Mouse (Mus musculus) lung, embryonic 14.5 days (tissue): ENCODE results near the gene Nudt5. TPM values are rescaled to one million over a fixed set of nuclear protein-coding genes. Genes with fewer than 3 reads are reported as not detected.
A peak's percentile ranks its signal among the peaks of the same experiment; 100 is the strongest.

Experiments used
- ATAC-seq: fragments of 200-750 bp; cut with Nextera tagmentation; 2 replicates; pipeline ENCODE4 v1.8.0; 2017; ENCODE audit warnings: mild to moderate bottlenecking, moderate TSS enrichment, moderate library complexity; ENCODE audit not compliant: insufficient read depth
- DNase-seq: peaks from one replicate; pipeline ENCODE4 v3.0.0-alpha.2; 2015
- H3K27ac ChIP-seq: fragments of 300-500 bp; sonication (generic); 2 replicates; pipeline ENCODE4 v1.5.1; 2014; ENCODE audit warnings: low read depth, mild to moderate bottlenecking, moderate library complexity
- H3K27me3 ChIP-seq: fragments of 300-500 bp; sonication (generic); 2 replicates; pipeline ENCODE4 v1.6.1; 2014; ENCODE audit warnings: low read length, control low read depth; ENCODE audit not compliant: insufficient read depth
- H3K36me3 ChIP-seq: fragments of 300-500 bp; sonication (generic); 2 replicates; pipeline ENCODE4 v1.6.1; 2014; ENCODE audit warnings: control low read depth; ENCODE audit not compliant: insufficient read depth
- H3K4me1 ChIP-seq: fragments of 300-500 bp; sonication (generic); 2 replicates; pipeline ENCODE4 v1.6.1; 2014; ENCODE audit warnings: antibody characterized with exemption, control low read depth; ENCODE audit not compliant: insufficient read depth
- H3K4me2 ChIP-seq: fragments of 300-500 bp; sonication (generic); 2 replicates; pipeline ENCODE4 v1.6.1; 2014; ENCODE audit warnings: mild to moderate bottlenecking
- H3K4me3 ChIP-seq: fragments of 300-500 bp; sonication (generic); 2 replicates; pipeline ENCODE4 v1.5.1; 2014; ENCODE audit warnings: low read depth, low read length
- H3K9ac ChIP-seq: fragments of 300-500 bp; sonication (generic); 2 replicates; pipeline ENCODE4 v1.6.1; 2014
- H3K9me3 ChIP-seq: fragments of 300-500 bp; sonication (generic); 2 replicates; pipeline ENCODE4 v1.6.1; 2016; ENCODE audit warnings: low read depth, low read length, control low read depth
- CTCF ChIP-seq: IDR thresholded peaks from 2 replicates; pipeline ENCODE4 v1.5.1; 2016; ENCODE audit warnings: antibody characterized with exemption, low read depth
- WGBS: fragments of 180-500 bp; shearing (Covaris S2); extraction: QIAGEN DNeasy Blood & Tissue Kit; methylation state at CpG from one replicate; pipeline ENCODE4 v1.1.7; 2014; 5-methylcytosine and 5-hydroxymethylcytosine counted together
- polyA plus RNA-seq: library from polyadenylated mRNA; unstranded; fragments of >200 nt; fragmentation: Nextera tagmentation; extraction: Ambion mirVana; gene quantifications from 2 replicates; pipeline ENCODE4 v1.2.1, GENCODE M21; 2014

The Nudt5 gene
- polyA plus RNA-seq, 1 experiment from 2014 or later: 83.9 TPM

DNA sequence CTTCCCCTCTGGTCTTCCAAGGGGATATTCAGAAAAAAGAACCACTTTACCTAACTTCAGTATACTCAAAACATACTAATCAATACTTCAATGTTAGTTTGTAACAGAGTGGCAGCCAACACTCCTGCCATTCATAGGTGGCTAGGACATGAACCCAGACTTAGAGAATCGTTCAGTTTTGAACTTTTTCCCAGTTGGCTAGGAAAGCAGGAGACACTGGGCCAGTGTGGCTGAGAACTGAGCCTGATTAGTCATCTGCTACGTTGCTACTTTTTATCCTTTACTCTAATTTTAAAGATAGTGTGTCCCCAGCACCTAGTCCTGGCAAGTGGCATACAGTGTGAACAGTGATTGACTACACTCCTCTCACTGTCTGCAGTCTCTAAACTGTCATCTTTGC lies 22.9 kb downstream of the Nudt5 start:
- DNase-seq (no peak), ATAC-seq (no peak)
- 87% methylated on average over 2 of the region's 2 CpGs for WGBS
- TF ChIP-seq CTCF: no peak
- Histone ChIP-seq H3K9ac (no peak overlapping the region), H3K27me3 (no peaks in the 10 kb centered on the region), H3K36me3 (peaks cover 71% of the 10 kb centered on the region), H3K27ac (no peak overlapping the region), H3K4me1 (no peaks in the 10 kb centered on the region), H3K4me2 (no peak overlapping the region), H3K4me3 (no peak overlapping the region), H3K9me3 (no peaks in the 10 kb centered on the region)

- WGBS: 91% methylated on average over 5 of the region's 5 CpGs
- Histone ChIP-seq H3K4me3 (no peak overlapping the region), H3K9ac (no peak overlapping the region), H3K27ac (no peak overlapping the region), H3K4me2 (no peak overlapping the region), H3K36me3 (peaks cover 76% of the 10 kb centered on the region), H3K27me3 (no peaks in the 10 kb centered on the region), H3K4me1 (no peaks in the 10 kb centered on the region), H3K9me3 (no peaks in the 10 kb centered on the region)
- TF ChIP-seq CTCF: no peak
- DNase-seq (no peak), ATAC-seq (no peak)
These were observed 24.9 kb downstream of the Nudt5 start for GRCm38 (mm10) chr2:5869746-5870145.

DNA sequence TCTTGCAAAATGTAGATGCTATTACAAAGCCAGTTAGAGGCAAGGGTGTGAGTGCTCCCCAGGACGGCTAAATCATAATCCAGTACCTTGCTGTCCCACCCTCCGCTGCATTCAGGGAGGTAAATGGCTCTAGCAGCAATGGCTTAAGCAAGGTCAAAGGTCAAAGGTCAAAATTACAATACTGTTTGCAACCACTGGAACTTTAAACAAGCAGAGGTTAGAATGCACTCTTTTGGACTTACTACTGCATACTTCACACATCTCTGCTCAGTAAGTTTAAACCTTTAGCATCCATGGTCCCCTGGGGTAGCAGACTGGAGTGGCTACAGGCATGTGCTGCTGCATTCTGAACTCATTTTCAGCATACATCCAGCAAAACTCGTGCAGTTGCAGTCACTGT lies 32.6 kb downstream of the Nudt5 start:
- Histone ChIP-seq H3K27me3 (no peaks in the 10 kb centered on the region), H3K9me3 (no peaks in the 10 kb centered on the region), H3K4me3 (no peak overlapping the region), H3K4me1 (no peaks in the 10 kb centered on the region), H3K36me3 (peaks cover 85% of the 10 kb centered on the region), H3K27ac (no peak overlapping the region), H3K4me2 (no peak overlapping the region), H3K9ac (no peak overlapping the region)
- ATAC-seq (no peak), DNase-seq (peak; percentile 2)
- WGBS: 70% methylated on average over 3 of the region's 3 CpGs
- no peak for TF ChIP-seq CTCF

DNA sequence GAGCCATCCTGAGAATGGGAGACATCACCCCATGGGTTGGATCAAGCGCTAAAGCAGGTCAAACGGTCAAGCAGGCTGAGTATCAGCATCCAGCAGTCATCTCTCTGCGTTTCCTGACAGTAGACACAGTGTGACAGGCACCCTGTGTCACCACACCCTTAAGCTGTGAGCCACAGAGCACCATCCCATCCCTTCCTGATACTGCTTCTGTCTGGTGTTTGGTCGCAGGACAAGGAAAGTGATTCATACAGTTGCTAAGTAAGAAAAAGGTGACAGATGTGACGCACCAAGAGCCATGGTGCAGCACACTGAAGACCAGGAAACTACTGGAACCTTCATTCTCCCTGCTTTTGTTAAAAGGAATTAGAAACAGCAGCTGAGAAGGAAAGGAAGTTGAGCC lies 44.0 kb downstream of the Nudt5 start:
- ATAC-seq (no peak), DNase-seq (no peak)
- no peak overlapping the region for H3K4me2 ChIP-seq
- no peak for TF ChIP-seq CTCF
- H3K36me3 ChIP-seq: peaks cover 59% of the 10 kb centered on the region
- no peak overlapping the region for H3K27ac ChIP-seq
- 0 out of 2 replicates have a peak, but pooled peaks cover 3% of the 10 kb centered on the region for H3K4me1 ChIP-seq
- no peaks in the 10 kb centered on the region for H3K27me3 ChIP-seq
- H3K9ac ChIP-seq: no peak overlapping the region
- no peaks in the 10 kb centered on the region for H3K9me3 ChIP-seq
- 82% methylated on average over 5 of the region's 5 CpGs for WGBS
- H3K4me3 ChIP-seq: no peak overlapping the region

GRCm38 (mm10) chr2:5889412-5889811 lies 44.6 kb downstream of the Nudt5 start:
- H3K9me3 ChIP-seq: no peaks in the 10 kb centered on the region
- H3K27ac ChIP-seq: no peak overlapping the region
- DNase-seq: no peak
- peaks cover 5% of the 10 kb centered on the region; the same call in 1 of the 2 replicates for H3K4me1 ChIP-seq
- no peak for TF ChIP-seq CTCF
- H3K4me2 ChIP-seq: no peak overlapping the region
- no peaks in the 10 kb centered on the region for H3K27me3 ChIP-seq
- no peak overlapping the region for H3K4me3 ChIP-seq
- peaks cover 57% of the 10 kb centered on the region for H3K36me3 ChIP-seq
- ATAC-seq: no peak
- whole genome bisulfite sequencing: 70% methylated on average over 2 of the region's 2 CpGs
- no peak overlapping the region for H3K9ac ChIP-seq

DNA sequence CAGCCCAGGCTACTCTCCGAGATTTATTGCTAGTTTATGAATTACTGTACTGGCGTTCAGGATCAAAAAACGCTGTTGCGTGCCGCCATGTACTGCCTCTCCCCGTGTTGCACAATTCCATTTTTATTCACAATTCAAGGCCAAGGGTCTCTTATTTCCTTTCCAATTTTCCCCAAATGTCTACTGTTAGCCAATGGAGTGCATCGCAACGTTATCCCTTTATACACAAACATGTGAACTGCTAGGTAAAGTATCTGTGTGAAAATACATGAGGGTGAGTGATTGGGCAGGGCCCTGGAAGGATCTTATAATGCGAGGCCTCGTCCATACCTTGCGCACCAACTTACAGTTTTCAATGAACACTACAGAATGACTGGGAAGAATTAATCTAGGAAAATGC lies 49.5 kb downstream of the Nudt5 start:
- DNase-seq: peak; percentile 63
- H3K4me1 ChIP-seq: peaks cover 5% of the 10 kb centered on the region; the same call in 1 of the 2 replicates
- peak overlapping the region; percentile 12; the same call in 1 of the 2 replicates for H3K27ac ChIP-seq
- 25% methylated on average over 11 of the region's 11 CpGs for WGBS
- no peaks in the 10 kb centered on the region for H3K9me3 ChIP-seq
- no peak for TF ChIP-seq CTCF
- H3K36me3 ChIP-seq: peaks cover 21% of the 10 kb centered on the region
- no peaks in the 10 kb centered on the region for H3K27me3 ChIP-seq
- peak overlapping the region; percentile 87 for H3K4me3 ChIP-seq
- H3K9ac ChIP-seq: peak overlapping the region; percentile 91
- no peak for ATAC-seq
- peak overlapping the region; percentile 79 for H3K4me2 ChIP-seq

DNA sequence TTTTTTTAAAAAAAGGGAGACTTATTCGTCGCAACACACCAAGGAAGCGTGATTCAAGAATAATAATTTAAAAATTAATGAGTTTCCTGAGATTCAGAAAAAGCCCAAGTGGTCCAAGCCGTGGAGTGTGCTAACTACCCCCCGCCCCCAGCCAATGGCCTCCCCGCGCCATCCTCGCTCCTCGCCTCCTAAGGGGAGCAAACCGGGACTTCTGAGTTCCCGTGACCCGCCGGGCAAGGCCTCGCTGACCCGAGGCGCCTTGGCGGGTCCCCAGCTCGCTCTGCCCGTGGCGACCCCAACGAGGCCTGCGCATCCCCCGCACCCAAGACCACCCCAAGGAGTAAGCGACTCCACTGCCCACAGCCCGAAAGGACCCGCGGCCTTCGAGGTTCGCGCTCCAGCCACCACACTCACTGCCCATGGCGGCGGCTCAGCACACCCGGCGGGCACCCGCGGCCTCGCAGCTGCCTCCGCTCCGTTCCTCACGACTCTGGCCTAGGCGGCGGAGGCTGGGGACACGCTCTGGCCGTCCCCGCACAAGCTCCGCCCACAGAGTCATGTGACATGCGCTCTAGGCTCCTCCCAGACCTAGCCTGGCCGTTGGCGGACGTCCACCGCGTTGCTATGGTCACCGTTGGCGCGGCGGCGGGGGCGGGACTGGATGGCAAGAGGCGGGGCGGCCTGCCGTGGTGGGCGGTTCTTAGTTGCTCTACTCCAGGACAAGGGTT lies 50.2 kb downstream of the Nudt5 start, which contains the start of gene Sec61a2:
TSS of gene Sec61a2 (minus strand) at position 590 of the 728 bp plus-strand sequence.
- Histone ChIP-seq H3K27ac (peak within 1 kb of the TSS; percentile 80), H3K36me3 (peaks cover 21% of the 10 kb centered on the region), H3K4me2 (peak within 1 kb of the TSS; percentile 79), H3K4me1 (peaks cover 5% of the 10 kb centered on the region; the same call in 1 of the 2 replicates), H3K4me3 (peak within 1 kb of the TSS; percentile 87), H3K27me3 (no peaks in the 10 kb centered on the region), H3K9ac (peak within 1 kb of the TSS; percentile 91), H3K9me3 (no peaks in the 10 kb centered on the region)
- under 1% methylated on average over 61 of the region's 62 CpGs for WGBS
- DNase-seq (peak; percentile 100), ATAC-seq (peak; percentile 99)
- peak; percentile 18; the same call in 1 of the 2 replicates for TF ChIP-seq CTCF
